In genomic region chr11:116490232-116491107, GRCm38 (mm10) we compare ENCODE assay signal across 8 mouse cellular contexts. TPM values are rescaled to one million over a fixed set of nuclear protein-coding genes. Genes with fewer than 3 reads are reported as not detected.
A peak's percentile ranks its signal among the peaks of the same experiment; 100 is the strongest.
DNase-seq lines count a peak whose midpoint lies in the region; ATAC-seq and TF ChIP-seq lines count a peak whose summit lies in the region.

No protein-coding gene starts in this region.

- H3K4me3 ChIP-seq in embryonic facial prominence, embryonic 10.5 days = peak overlapping the region; percentile 78
- peak overlapping the region; percentile 93 for H3K4me3 ChIP-seq in intestine, postnatal 0 days (ENCODE audit: low read depth, low read length)
- H3K4me3 ChIP-seq in midbrain, embryonic 11.5 days (ENCODE audit: low read depth, low read length) = peak overlapping the region; percentile 95

- peak; percentile 94 for DNase-seq in adrenal gland, postnatal 14 days
- peak; percentile 93 for DNase-seq in embryonic facial prominence, embryonic 10.5 days (ENCODE audit: low spot score)
- DNase-seq in left cerebral cortex, postnatal 4 days = peak; percentile 90
- DNase-seq in midbrain, embryonic 11.5 days (ENCODE audit: low spot score, missing footprints) = peak; percentile 99
- DNase-seq in right cerebral cortex, postnatal 4 days = peak; percentile 87
- DNase-seq in yolk sac, embryonic 10.5 days (ENCODE audit: low spot score) = peak; percentile 95

- H3K36me3 ChIP-seq in embryonic facial prominence, embryonic 10.5 days (replicated peaks) = peaks cover 34% of the 10 kb centered on the region
- H3K36me3 ChIP-seq in intestine, postnatal 0 days (ENCODE audit: control insufficient read depth, insufficient read depth) = peaks cover 19% of the 10 kb centered on the region
- peaks cover 7% of the 10 kb centered on the region; the same call in 1 of the 2 replicates for H3K36me3 ChIP-seq in midbrain, embryonic 11.5 days (ENCODE audit: control insufficient read depth, insufficient read depth, low read length)

- peak overlapping the region; percentile 97 for H3K27ac ChIP-seq in embryonic facial prominence, embryonic 10.5 days (replicated peaks)
- peak overlapping the region; percentile 96 for H3K27ac ChIP-seq in intestine, postnatal 0 days (ENCODE audit: low read depth, low read length)
- peak overlapping the region; percentile 81 for H3K27ac ChIP-seq in midbrain, embryonic 11.5 days (ENCODE audit: low read depth, low read length)

- H3K4me1 ChIP-seq in embryonic facial prominence, embryonic 10.5 days = peaks cover 26% of the 10 kb centered on the region
- no peaks in the 10 kb centered on the region for H3K4me1 ChIP-seq in intestine, postnatal 0 days (replicated peaks; ENCODE audit: control insufficient read depth, insufficient read depth, low read length)
- H3K4me1 ChIP-seq in midbrain, embryonic 11.5 days (ENCODE audit: control insufficient read depth, insufficient read depth, low read length) = peaks cover 6% of the 10 kb centered on the region

- H3K9ac ChIP-seq in intestine, postnatal 0 days (ENCODE audit: low read depth, low read length) = peak overlapping the region; percentile 96
- peak overlapping the region; percentile 95 for H3K9ac ChIP-seq in midbrain, embryonic 11.5 days (ENCODE audit: low read length)

- H3K9me3 ChIP-seq in embryonic facial prominence, embryonic 10.5 days = 0 out of 2 replicates have a peak, but pooled peaks cover 2% of the 10 kb centered on the region
- no peaks in the 10 kb centered on the region for H3K9me3 ChIP-seq in intestine, postnatal 0 days (ENCODE audit: control insufficient read depth)
- H3K9me3 ChIP-seq in midbrain, embryonic 11.5 days (ENCODE audit: control insufficient read depth, low read length) = no peaks in the 10 kb centered on the region

- peak overlapping the region; percentile 75 for H3K4me2 ChIP-seq in intestine, postnatal 0 days (replicated peaks; ENCODE audit: low read depth)
- H3K4me2 ChIP-seq in midbrain, embryonic 11.5 days = peak overlapping the region; percentile 57

- TF ChIP-seq CTCF in intestine, postnatal 0 days (IDR thresholded peaks at IDR 0.05; ENCODE audit: low read depth) = no peak

- H3K27me3 ChIP-seq in embryonic facial prominence, embryonic 10.5 days (replicated peaks; ENCODE audit: low read depth, poor library complexity, severe bottlenecking) = no peaks in the 10 kb centered on the region
- H3K27me3 ChIP-seq in intestine, postnatal 0 days (replicated peaks; ENCODE audit: control insufficient read depth, insufficient read depth, low read length) = no peaks in the 10 kb centered on the region
- H3K27me3 ChIP-seq in midbrain, embryonic 11.5 days (ENCODE audit: control insufficient read depth, insufficient read depth, low read length) = no peaks in the 10 kb centered on the region

- under 1% methylated on average over 62 of the region's 62 CpGs for WGBS in embryonic facial prominence, embryonic 10.5 days
- WGBS in intestine, postnatal 0 days = under 1% methylated on average over 62 of the region's 62 CpGs
- under 1% methylated on average over 62 of the region's 62 CpGs for WGBS in midbrain, embryonic 11.5 days

- intact Hi-C loops in left cerebral cortex, postnatal 4 days (cut with DNase I) = no loop called here

- ATAC-seq in granulocyte monocyte progenitor cell, adult 5-6 weeks (replicated peaks; ENCODE audit: poor library complexity, severe bottlenecking) = peak; percentile 79
- ATAC-seq in intestine, postnatal 0 days = peak; percentile 75
- ATAC-seq in midbrain, embryonic 11.5 days (ENCODE audit: low FRiP score) = peak; percentile 91

RNA-seq across cellular contexts. Expression of gene Prpsap1, which starts 3.5 kb away (rescaled TPM):
- 81.1 and 81.8 TPM in 2 replicates for total RNA-seq in adrenal gland, postnatal 14 days (2021)
- 233 and 242 TPM in 2 replicates for polyA plus RNA-seq in embryonic facial prominence, embryonic 10.5 days (2016; fragmentation: Nextera tagmentation; extraction: Ambion mirVana)
- 79.6 and 83.4 TPM in 2 replicates for total RNA-seq in granulocyte monocyte progenitor cell, adult 5-6 weeks (2014; fragmentation: Nextera tagmentation)
- total RNA-seq in granulocyte monocyte progenitor cell, adult 5-6 weeks (2017) = 26.0 and 53.2 TPM in 2 replicates
- polyA plus RNA-seq in intestine, postnatal 0 days (2015; fragmentation: Nextera tagmentation; extraction: Ambion mirVana) = 177 and 194 TPM in 2 replicates
- total RNA-seq in left cerebral cortex, postnatal 4 days (2021) = 100 to 1,000 TPM; 107 TPM
- polyA plus RNA-seq in midbrain, embryonic 11.5 days (2014; fragmentation: Nextera tagmentation; extraction: Ambion mirVana) = 173 and 183 TPM in 2 replicates

RNA-seq across cellular contexts. Expression of gene Qrich2, which starts 24.4 kb away (rescaled TPM):
- total RNA-seq in adrenal gland, postnatal 14 days (2021) = not detected in 2 replicates
- 0.23 and 0.44 TPM in 2 replicates for polyA plus RNA-seq in embryonic facial prominence, embryonic 10.5 days (2016; fragmentation: Nextera tagmentation; extraction: Ambion mirVana)
- total RNA-seq in granulocyte monocyte progenitor cell, adult 5-6 weeks (2014; fragmentation: Nextera tagmentation) = not detected in 2 replicates
- not detected in 2 replicates for total RNA-seq in granulocyte monocyte progenitor cell, adult 5-6 weeks (2017)
- 0.14 TPM in 1 of 2 replicates, not detected in the other for polyA plus RNA-seq in intestine, postnatal 0 days (2015; fragmentation: Nextera tagmentation; extraction: Ambion mirVana)
- total RNA-seq in left cerebral cortex, postnatal 4 days (2021) = under 1 TPM in 1 of 2 experiments, not detected in 1; 0.08 TPM
- polyA plus RNA-seq in midbrain, embryonic 11.5 days (2014; fragmentation: Nextera tagmentation; extraction: Ambion mirVana) = 0.08 and 0.14 TPM in 2 replicates

RNA-seq across cellular contexts. Expression of gene Sphk1, which starts 40.3 kb away (rescaled TPM):
- 2.3 and 3.5 TPM in 2 replicates for total RNA-seq in adrenal gland, postnatal 14 days (2021)
- polyA plus RNA-seq in embryonic facial prominence, embryonic 10.5 days (2016; fragmentation: Nextera tagmentation; extraction: Ambion mirVana) = 5.9 and 6.5 TPM in 2 replicates
- not detected in 2 replicates for total RNA-seq in granulocyte monocyte progenitor cell, adult 5-6 weeks (2014; fragmentation: Nextera tagmentation)
- not detected in 2 replicates for total RNA-seq in granulocyte monocyte progenitor cell, adult 5-6 weeks (2017)
- 2.5 and 3.3 TPM in 2 replicates for polyA plus RNA-seq in intestine, postnatal 0 days (2015; fragmentation: Nextera tagmentation; extraction: Ambion mirVana)
- total RNA-seq in left cerebral cortex, postnatal 4 days (2021) = 1 to 10 TPM; 4.8 to 6.7 TPM
- 7.1 and 8.3 TPM in 2 replicates for polyA plus RNA-seq in midbrain, embryonic 11.5 days (2014; fragmentation: Nextera tagmentation; extraction: Ambion mirVana)

RNA-seq across cellular contexts. Expression of gene Ubald2, which starts 56.6 kb away (rescaled TPM):
- total RNA-seq in adrenal gland, postnatal 14 days (2021) = 36.4 and 38.8 TPM in 2 replicates
- polyA plus RNA-seq in embryonic facial prominence, embryonic 10.5 days (2016; fragmentation: Nextera tagmentation; extraction: Ambion mirVana) = 43.7 and 46.4 TPM in 2 replicates
- 49.9 and 62.5 TPM in 2 replicates for total RNA-seq in granulocyte monocyte progenitor cell, adult 5-6 weeks (2014; fragmentation: Nextera tagmentation)
- 45.8 and 46.4 TPM in 2 replicates for total RNA-seq in granulocyte monocyte progenitor cell, adult 5-6 weeks (2017)
- 60.2 and 60.6 TPM in 2 replicates for polyA plus RNA-seq in intestine, postnatal 0 days (2015; fragmentation: Nextera tagmentation; extraction: Ambion mirVana)
- total RNA-seq in left cerebral cortex, postnatal 4 days (2021) = 10 to 100 TPM; 43.3 to 45.8 TPM
- 72.3 and 83.0 TPM in 2 replicates for polyA plus RNA-seq in midbrain, embryonic 11.5 days (2014; fragmentation: Nextera tagmentation; extraction: Ambion mirVana)

Comparison
In these comparisons a context has a peak if more than half of its experiments do, and no peak if none do; other contexts are left out.
1. Peak in every context shown above with its lines: DNase-seq, ATAC-seq, H3K4me3 ChIP-seq and H3K27ac ChIP-seq.